Mouse (Mus musculus) spleen, postnatal 4 days (tissue): ENCODE measurements around the gene Rtl3.

ENCODE experiments used
- DNase-seq, 2 experiments: peaks; one replicate each; pipeline ENCODE4 v3.0.0; 2022; ENCODE audit warnings: low spot score in 2 of 2

The Rtl3 gene

DNA sequence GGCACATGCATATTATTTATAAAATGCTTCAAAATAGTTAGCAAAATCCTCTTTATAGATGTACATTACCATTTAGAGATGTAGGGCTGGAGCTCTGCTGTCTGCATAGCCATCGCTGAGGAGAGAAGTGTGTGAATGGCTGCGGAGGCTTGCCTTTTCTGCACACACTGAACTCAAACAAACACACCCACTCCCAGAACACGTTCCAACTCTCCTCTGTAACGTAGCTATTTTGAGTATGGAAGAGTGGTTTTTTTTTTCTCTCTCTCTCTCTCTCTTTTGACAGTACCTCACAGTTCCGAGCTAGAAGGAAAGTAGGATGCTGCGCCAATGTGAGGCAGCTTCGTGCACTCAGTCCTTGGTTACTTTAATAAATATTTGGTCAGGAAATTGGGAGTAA lies at the start of gene Rtl3:
Gene Rtl3, minus strand, starts transcription at position 236 of the 400 bp plus-strand sequence.
- DNase-seq, result no peak

DNA sequence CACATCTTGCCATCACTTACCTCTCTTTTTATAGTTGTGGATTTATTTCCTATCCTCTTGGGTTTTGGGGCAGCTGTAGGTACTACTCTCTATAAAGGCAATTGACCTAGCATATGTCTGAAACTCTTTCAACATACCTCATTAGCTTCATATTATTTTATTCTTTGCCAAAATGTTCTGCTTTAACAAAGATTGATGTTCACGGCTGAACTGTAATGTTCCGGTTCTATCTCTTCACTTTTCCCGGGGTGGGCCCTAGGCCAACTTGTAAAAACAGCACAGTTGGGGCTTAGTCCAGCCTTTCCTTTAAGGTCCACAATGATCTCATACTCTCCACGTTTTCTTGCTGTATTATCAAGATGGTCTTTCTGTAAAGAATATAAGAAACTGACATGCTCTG lies 31.9 kb upstream of the Rtl3 start:
- no peak for DNase-seq

GRCm38 (mm10) chrX:106871894-106872293 lies 31.4 kb upstream of the Rtl3 start:
- DNase-seq, result no peak

GRCm38 (mm10) chrX:106871426-106871825 lies 31.0 kb upstream of the Rtl3 start:
- DNase-seq, result no peak

DNA sequence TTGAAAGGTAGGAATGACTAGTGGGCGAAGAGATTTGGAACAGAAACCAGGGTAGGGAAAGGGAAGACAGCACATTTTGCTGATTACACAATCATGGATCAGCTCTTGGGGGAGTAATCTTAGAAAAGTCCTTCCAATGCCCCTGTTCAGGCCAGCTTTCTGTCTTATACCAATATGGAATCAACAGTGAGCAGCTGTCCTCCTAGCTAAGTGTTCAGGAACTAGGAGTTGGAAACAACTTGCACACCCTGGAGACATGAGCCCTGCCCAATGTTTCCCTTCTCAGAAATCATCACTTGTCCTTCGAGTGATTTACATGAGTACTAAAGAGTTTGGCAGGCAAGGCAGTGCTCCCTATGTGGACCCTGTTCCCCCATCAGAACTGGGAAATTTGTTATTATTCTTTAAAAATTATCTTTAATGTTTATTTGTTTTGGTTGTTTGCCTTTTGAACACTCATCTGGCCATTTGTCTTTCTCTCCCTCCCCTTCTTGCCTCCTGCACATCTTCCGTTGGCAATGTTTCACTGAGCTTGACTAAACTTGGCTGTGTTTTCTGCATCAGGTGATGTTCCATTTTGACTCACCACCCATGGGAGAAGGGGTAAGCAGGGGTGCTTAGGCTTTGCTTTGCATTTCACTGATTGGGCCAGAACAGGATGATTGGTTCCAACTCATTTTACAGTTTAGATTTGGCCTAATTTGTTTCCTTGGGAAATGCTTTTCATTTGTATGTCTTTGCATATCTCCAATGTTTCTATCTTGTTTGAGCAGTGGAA lies 13.3 kb upstream of the Rtl3 start:
- DNase-seq, result no peak

DNA sequence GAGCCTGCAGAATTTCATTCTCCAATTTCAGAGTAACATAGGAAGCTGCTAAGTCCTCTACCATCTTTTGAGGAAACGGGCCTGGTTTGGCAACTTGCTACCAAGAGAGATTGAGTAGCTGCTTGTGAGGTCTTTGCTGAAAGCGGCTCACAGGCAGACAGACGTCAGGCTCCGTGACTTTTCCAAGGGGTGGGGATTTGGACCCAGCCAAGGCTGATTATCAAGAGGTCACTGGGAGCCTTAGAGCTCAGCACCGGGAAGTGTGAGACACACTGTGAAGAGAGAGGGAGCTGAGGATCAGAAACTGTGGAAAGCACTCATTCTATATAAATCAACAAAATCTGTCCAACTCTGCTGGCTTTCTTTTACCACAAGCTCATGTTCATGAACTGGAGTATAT lies 853 bp downstream of the Rtl3 start:
- no peak for DNase-seq

GRCm38 (mm10) chrX:106830494-106830893 lies 9.9 kb downstream of the Rtl3 start:
- DNase-seq, result no peak

GRCm38 (mm10) chrX:106809560-106810226 lies 30.8 kb downstream of the Rtl3 start:
- DNase-seq, result no peak

GRCm38 (mm10) chrX:106804387-106804786 lies 36.1 kb downstream of the Rtl3 start:
- DNase-seq, result no peak

- DNase-seq, result no peak
Measured at GRCm38 (mm10) chrX:106794686-106795085, 45.8 kb downstream of the Rtl3 start.
